Mouse (Mus musculus): ENCODE measurements at regions not wholly inside any gene's neighbourhood (a gene's known extent, or its start where the extent isn't known, plus 50 kb on each side); places are given as distances from the start of the nearest gene placed in this dataset.

- in situ Hi-C loops (cut with MboI, MseI): loop anchor here in 1 of 2 experiments (5.0 kb wide), 1 partner anchor 625 kb away; no protein-coding TSS in a partner anchor
These were observed 157.8 kb downstream of the 5730507C01Rik start for GRCm38 (mm10) chr12:18672145-18672544.
